Mouse (Mus musculus): ENCODE results near the gene Hivep3.

Hivep3 gene

GRCm38 (mm10) chr4:119876535-119877160, 143.1 kb downstream of the Hivep3 start:
- 0 out of 2 replicates have a peak, but pooled peaks cover 2% of the 10 kb centered on the region for H3K27me3 ChIP-seq (ENCODE audit: insufficient read depth, low read length)
- H3K4me3 ChIP-seq (replicated peaks; ENCODE audit: low read length): no peak overlapping the region
- no peak for TF ChIP-seq CTCF (conservative IDR thresholded peaks at IDR 0.05; ENCODE audit: low read length)
- TF ChIP-seq NANOG (IDR thresholded peaks at IDR 0.05; ENCODE audit: borderline replicate concordance, low read length): no peak
- no peak for TF ChIP-seq POU5F1 (IDR thresholded peaks at IDR 0.05; ENCODE audit: borderline replicate concordance, low read length)
- H3K36me3 ChIP-seq (ENCODE audit: insufficient read depth, low read length): no peaks in the 10 kb centered on the region
- H3K4me1 ChIP-seq (replicated peaks; ENCODE audit: low read depth, low read length): no peaks in the 10 kb centered on the region
- H3K9me3 ChIP-seq (ENCODE audit: low read length): no peaks in the 10 kb centered on the region

- H3K36me3 ChIP-seq (ENCODE audit: insufficient read depth, low read length): no peaks in the 10 kb centered on the region
- no peaks in the 10 kb centered on the region for H3K9me3 ChIP-seq (ENCODE audit: low read length)
- H3K27me3 ChIP-seq (ENCODE audit: insufficient read depth, low read length): 0 out of 2 replicates have a peak, but pooled peaks cover 2% of the 10 kb centered on the region
- no peak overlapping the region for H3K4me3 ChIP-seq (replicated peaks; ENCODE audit: low read length)
- no peaks in the 10 kb centered on the region for H3K4me1 ChIP-seq (replicated peaks; ENCODE audit: low read depth, low read length)
- TF ChIP-seq POU5F1 (IDR thresholded peaks at IDR 0.05; ENCODE audit: borderline replicate concordance, low read length) (no peak), NANOG (IDR thresholded peaks at IDR 0.05; ENCODE audit: borderline replicate concordance, low read length) (no peak), CTCF (conservative IDR thresholded peaks at IDR 0.05; ENCODE audit: low read length) (no peak)
Observed at GRCm38 (mm10) chr4:119878218-119878617, 144.6 kb downstream of the Hivep3 start.

- Histone ChIP-seq H3K4me1 (replicated peaks; ENCODE audit: low read depth, low read length) (no peaks in the 10 kb centered on the region), H3K27me3 (ENCODE audit: insufficient read depth, low read length) (0 out of 2 replicates have a peak, but pooled peaks cover 2% of the 10 kb centered on the region), H3K9me3 (ENCODE audit: low read length) (no peaks in the 10 kb centered on the region), H3K4me3 (replicated peaks; ENCODE audit: low read length) (no peak overlapping the region), H3K36me3 (ENCODE audit: insufficient read depth, low read length) (no peaks in the 10 kb centered on the region)
- TF ChIP-seq NANOG (IDR thresholded peaks at IDR 0.05; ENCODE audit: borderline replicate concordance, low read length) (no peak), CTCF (conservative IDR thresholded peaks at IDR 0.05; ENCODE audit: low read length) (no peak), POU5F1 (IDR thresholded peaks at IDR 0.05; ENCODE audit: borderline replicate concordance, low read length) (no peak)
Observed at GRCm38 (mm10) chr4:119879671-119880070, 146.1 kb downstream of the Hivep3 start.

- no peak for TF ChIP-seq NANOG (IDR thresholded peaks at IDR 0.05; ENCODE audit: borderline replicate concordance, low read length)
- no peak for TF ChIP-seq POU5F1 (IDR thresholded peaks at IDR 0.05; ENCODE audit: borderline replicate concordance, low read length)
- TF ChIP-seq CTCF (conservative IDR thresholded peaks at IDR 0.05; ENCODE audit: low read length): no peak
- no peaks in the 10 kb centered on the region for H3K9me3 ChIP-seq (ENCODE audit: low read length)
Observed at GRCm38 (mm10) chr4:119880270-119880669, 146.7 kb downstream of the Hivep3 start.

GRCm38 (mm10) chr4:119881292-119881691, 147.7 kb downstream of the Hivep3 start:
- Histone ChIP-seq H3K4me1 (replicated peaks; ENCODE audit: low read depth, low read length) (no peaks in the 10 kb centered on the region), H3K4me3 (replicated peaks; ENCODE audit: low read length) (no peak overlapping the region), H3K36me3 (ENCODE audit: insufficient read depth, low read length) (no peaks in the 10 kb centered on the region), H3K27me3 (ENCODE audit: insufficient read depth, low read length) (0 out of 2 replicates have a peak, but pooled peaks cover 2% of the 10 kb centered on the region), H3K9me3 (ENCODE audit: low read length) (no peaks in the 10 kb centered on the region)
- TF ChIP-seq CTCF (conservative IDR thresholded peaks at IDR 0.05; ENCODE audit: low read length) (no peak), NANOG (IDR thresholded peaks at IDR 0.05; ENCODE audit: borderline replicate concordance, low read length) (no peak), POU5F1 (IDR thresholded peaks at IDR 0.05; ENCODE audit: borderline replicate concordance, low read length) (no peak)

More at GRCm38 (mm10) chr4:119880270-119880669, 146.7 kb downstream of the Hivep3 start:
- Histone ChIP-seq H3K4me1 (replicated peaks; ENCODE audit: low read depth, low read length) (no peaks in the 10 kb centered on the region), H3K36me3 (ENCODE audit: insufficient read depth, low read length) (no peaks in the 10 kb centered on the region), H3K4me3 (replicated peaks; ENCODE audit: low read length) (no peak overlapping the region), H3K27me3 (ENCODE audit: insufficient read depth, low read length) (0 out of 2 replicates have a peak, but pooled peaks cover 2% of the 10 kb centered on the region)

GRCm38 (mm10) chr4:119882401-119882800, 148.8 kb downstream of the Hivep3 start:
- TF ChIP-seq CTCF (conservative IDR thresholded peaks at IDR 0.05; ENCODE audit: low read length) (no peak), POU5F1 (IDR thresholded peaks at IDR 0.05; ENCODE audit: borderline replicate concordance, low read length) (no peak), NANOG (IDR thresholded peaks at IDR 0.05; ENCODE audit: borderline replicate concordance, low read length) (no peak)
- Histone ChIP-seq H3K9me3 (ENCODE audit: low read length) (no peaks in the 10 kb centered on the region), H3K4me1 (replicated peaks; ENCODE audit: low read depth, low read length) (no peaks in the 10 kb centered on the region), H3K36me3 (ENCODE audit: insufficient read depth, low read length) (no peaks in the 10 kb centered on the region), H3K4me3 (replicated peaks; ENCODE audit: low read length) (no peak overlapping the region), H3K27me3 (ENCODE audit: insufficient read depth, low read length) (0 out of 2 replicates have a peak, but pooled peaks cover 2% of the 10 kb centered on the region)

GRCm38 (mm10) chr4:119882814-119883213, 149.2 kb downstream of the Hivep3 start:
- no peaks in the 10 kb centered on the region for H3K4me1 ChIP-seq (replicated peaks; ENCODE audit: low read depth, low read length)
- H3K36me3 ChIP-seq (ENCODE audit: insufficient read depth, low read length): no peaks in the 10 kb centered on the region
- H3K27me3 ChIP-seq (ENCODE audit: insufficient read depth, low read length): 0 out of 2 replicates have a peak, but pooled peaks cover 2% of the 10 kb centered on the region
- no peak for TF ChIP-seq NANOG (IDR thresholded peaks at IDR 0.05; ENCODE audit: borderline replicate concordance, low read length)
- no peak overlapping the region for H3K4me3 ChIP-seq (replicated peaks; ENCODE audit: low read length)
- H3K9me3 ChIP-seq (ENCODE audit: low read length): no peaks in the 10 kb centered on the region

GRCm38 (mm10) chr4:119886621-119887020, 153.0 kb downstream of the Hivep3 start:
- TF ChIP-seq POU5F1 (IDR thresholded peaks at IDR 0.05; ENCODE audit: borderline replicate concordance, low read length) (no peak), NANOG (IDR thresholded peaks at IDR 0.05; ENCODE audit: borderline replicate concordance, low read length) (no peak), CTCF (conservative IDR thresholded peaks at IDR 0.05; ENCODE audit: low read length) (no peak)
- Histone ChIP-seq H3K4me3 (replicated peaks; ENCODE audit: low read length) (no peak overlapping the region), H3K36me3 (ENCODE audit: insufficient read depth, low read length) (no peaks in the 10 kb centered on the region), H3K4me1 (replicated peaks; ENCODE audit: low read depth, low read length) (no peaks in the 10 kb centered on the region), H3K9me3 (ENCODE audit: low read length) (no peaks in the 10 kb centered on the region), H3K27me3 (ENCODE audit: insufficient read depth, low read length) (no peaks in the 10 kb centered on the region)
